Mouse (Mus musculus) kidney, adult 2 months (tissue): Measurements from ENCODE around the gene Olfr1248.

Experiments used
- CTCF ChIP-seq: fragments of 200-500 bp; conservative IDR thresholded peaks from 2 replicates; pipeline ENCODE4 v1.5.1; 2011; ENCODE audit warnings: low read depth, mild to moderate bottlenecking, control low read depth, low read length, moderate library complexity, mixed read lengths; ENCODE audit not compliant: insufficient read depth, insufficient read length
- POLR2A ChIP-seq: fragments of 200-500 bp; IDR thresholded peaks from one replicate; pipeline ENCODE4 v1.6.1; 2011; ENCODE audit warnings: low read depth, low read length, control low read depth

GRCm38 (mm10) chr2:89593057-89593456, 25.0 kb downstream of the Olfr1248 start, which contains the start of gene Olfr1246:
- TF ChIP-seq CTCF (no peak), POLR2A (no peak)
